Mouse (Mus musculus): Measurements from ENCODE around the gene Ifngr1. TPM values are rescaled to one million over a fixed set of nuclear protein-coding genes. Genes with fewer than 3 reads are reported as not detected.
A peak's percentile ranks its signal among the peaks of the same experiment; 100 is the strongest.

Ifngr1 gene
- total and polyA plus RNA-seq, 3 experiments = 17.3 to 36.0 (median 26.7) TPM

DNA sequence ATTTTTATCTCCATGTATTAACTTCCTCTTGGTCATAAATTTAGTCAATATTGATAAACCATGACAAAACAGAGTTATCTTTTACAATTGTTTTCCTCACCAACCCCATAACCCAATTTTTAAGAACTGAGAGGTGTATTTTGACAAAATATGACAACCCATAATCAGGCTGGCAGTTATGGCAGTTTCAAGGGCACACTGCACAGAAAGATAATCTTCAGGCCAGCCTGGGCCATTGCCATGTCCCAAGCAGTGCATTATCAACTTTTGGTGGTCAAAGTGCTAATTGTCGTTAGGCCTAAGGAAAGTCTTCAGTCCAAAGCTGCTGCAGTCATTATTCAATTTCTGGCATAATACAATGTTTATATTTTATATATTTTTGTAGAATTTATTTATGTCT is 6.9 kb upstream of the Ifngr1 start:
- Histone ChIP-seq H3K36me3 (replicated peaks in 1 of 2; ENCODE audit: control insufficient read depth in 1 of 2, insufficient read depth in 1 of 2, low read length in 1 of 2) (no peaks in the 10 kb centered on the region), H3K79me2 (replicated peaks; ENCODE audit: control insufficient read depth, extremely low read depth, insufficient read depth, poor library complexity, severe bottlenecking) (no peaks in the 10 kb centered on the region), H3K9me3 (replicated peaks; ENCODE audit: low read length) (no peaks in the 10 kb centered on the region), H3K4me3 (replicated peaks in 1 of 3; ENCODE audit: low read depth in 2 of 3, low read length in 2 of 3, poor library complexity in 1 of 3) (no peak overlapping the region), H3K27ac (ENCODE audit: insufficient read depth, low read depth) (no peak overlapping the region), H3K4me2 (ENCODE audit: insufficient read depth, low read depth, poor library complexity, severe bottlenecking) (no peak overlapping the region), H3K27me3 (replicated peaks) (no peaks in the 10 kb centered on the region), H3K4me1 (ENCODE audit: control insufficient read depth in 1 of 2, insufficient read depth in 2 of 2) (peaks cover 9 to 39% of the 10 kb centered on the region in 2 experiments; a peak in 3 of 4 replicates), H3K9ac (ENCODE audit: insufficient read depth, low read depth) (no peak overlapping the region)
- TF ChIP-seq CHD1 (IDR thresholded peaks at IDR 0.05; ENCODE audit: low read depth, low read length) = no peak
- no peak for TF ChIP-seq SIN3A (IDR thresholded peaks at IDR 0.05; ENCODE audit: low read length)
- TF ChIP-seq POLR2A (IDR thresholded peaks at IDR 0.05; ENCODE audit: low read depth, low read length) = no peak
- TF ChIP-seq POLR2AphosphoS2 (IDR thresholded peaks at IDR 0.05; ENCODE audit: low read depth, low read length) = no peak
- TF ChIP-seq HCFC1 (IDR thresholded peaks at IDR 0.05; ENCODE audit: low read depth, low read length) = no peak
- no peak for TF ChIP-seq KAT2A (IDR thresholded peaks at IDR 0.05; ENCODE audit: insufficient replicate concordance, low read length)
- TF ChIP-seq JUND (conservative IDR thresholded peaks at IDR 0.05; ENCODE audit: low read depth, low read length) = no peak
- dilution Hi-C loops (cut with MboI; ENCODE audit: extremely low pct_ligation_motif_present, extremely low pct_unique_long_range_greater_than_20kb, low sequenced_read_pairs) (no loop called here), in situ Hi-C loops (cut with MboI; ENCODE audit: low pct_ligation_motif_present, low pct_unique_long_range_greater_than_20kb, low sequenced_read_pairs) (no loop called here)
- no peak for DNase-seq (ENCODE audit: extremely low read depth)

- peaks cover 9 to 44% of the 10 kb centered on the region in 2 experiments; a peak in 3 of 4 replicates for H3K4me1 ChIP-seq (ENCODE audit: control insufficient read depth in 1 of 2, insufficient read depth in 2 of 2)
- H3K9ac ChIP-seq (ENCODE audit: insufficient read depth, low read depth) = no peak overlapping the region
- no peak for TF ChIP-seq SMC3 (IDR thresholded peaks at IDR 0.05; ENCODE audit: low read depth, low read length)
- TF ChIP-seq MAZ (IDR thresholded peaks at IDR 0.05; ENCODE audit: low read depth, low read length) = no peak
- no peak for TF ChIP-seq RAD21 (IDR thresholded peaks at IDR 0.05; ENCODE audit: low read depth, low read length)
- no peak for TF ChIP-seq ELF1 (IDR thresholded peaks at IDR 0.05; ENCODE audit: low read depth, low read length)
- TF ChIP-seq ZMIZ1 (IDR thresholded peaks at IDR 0.05; ENCODE audit: low read depth, low read length) = no peak
- TF ChIP-seq IRF4 (IDR thresholded peaks at IDR 0.05; ENCODE audit: low read depth, low read length) = no peak
- TF ChIP-seq HCFC1 (IDR thresholded peaks at IDR 0.05; ENCODE audit: low read depth, low read length) = no peak
- TF ChIP-seq CHD1 (IDR thresholded peaks at IDR 0.05; ENCODE audit: low read depth, low read length) = no peak
- TF ChIP-seq POLR2AphosphoS2 (IDR thresholded peaks at IDR 0.05; ENCODE audit: low read depth, low read length) = no peak
- dilution Hi-C loops (cut with MboI; ENCODE audit: extremely low pct_ligation_motif_present, extremely low pct_unique_long_range_greater_than_20kb, low sequenced_read_pairs) = no loop called here
- H3K4me2 ChIP-seq (ENCODE audit: insufficient read depth, low read depth, poor library complexity, severe bottlenecking) = no peak overlapping the region
- DNase-seq (ENCODE audit: extremely low read depth) = no peak
- H3K36me3 ChIP-seq (replicated peaks in 1 of 2; ENCODE audit: control insufficient read depth in 1 of 2, insufficient read depth in 1 of 2, low read length in 1 of 2) = no peaks in the 10 kb centered on the region
- no peaks in the 10 kb centered on the region for H3K9me3 ChIP-seq (replicated peaks; ENCODE audit: low read length)
- H3K27ac ChIP-seq (ENCODE audit: insufficient read depth, low read depth) = no peak overlapping the region
- H3K4me3 ChIP-seq (replicated peaks in 1 of 3; ENCODE audit: low read depth in 2 of 3, low read length in 2 of 3, poor library complexity in 1 of 3) = no peak overlapping the region
- in situ Hi-C loops (cut with MboI; ENCODE audit: low pct_ligation_motif_present, low pct_unique_long_range_greater_than_20kb, low sequenced_read_pairs) = no loop called here
- no peaks in the 10 kb centered on the region for H3K27me3 ChIP-seq (replicated peaks)
- no peaks in the 10 kb centered on the region for H3K79me2 ChIP-seq (replicated peaks; ENCODE audit: control insufficient read depth, extremely low read depth, insufficient read depth, poor library complexity, severe bottlenecking)
Observed at GRCm38 (mm10) chr10:19585860-19586259, 5.9 kb upstream of the Ifngr1 start.

DNA sequence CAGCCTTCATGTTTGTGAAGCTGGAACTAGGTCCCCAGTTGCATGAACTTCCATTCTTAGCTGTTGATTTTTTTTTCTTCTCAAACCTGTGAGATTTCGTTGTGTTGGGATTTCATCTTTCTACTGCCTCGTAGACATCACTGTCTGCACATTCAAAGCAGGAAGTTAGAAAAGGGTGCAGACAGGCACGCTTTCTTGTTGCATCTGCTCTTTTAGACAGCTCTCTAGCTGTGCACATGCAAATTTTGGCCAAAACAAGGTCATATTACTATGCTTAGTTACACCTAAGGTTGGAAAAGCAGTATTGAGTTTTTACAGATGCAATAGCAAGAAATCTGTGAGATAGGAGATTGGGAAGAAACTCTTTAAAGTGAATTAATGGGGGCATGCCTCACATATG is 4.5 kb upstream of the Ifngr1 start:
- Histone ChIP-seq H3K27ac (ENCODE audit: insufficient read depth, low read depth) (no peak overlapping the region), H3K9me3 (replicated peaks; ENCODE audit: low read length) (no peaks in the 10 kb centered on the region), H3K79me2 (replicated peaks; ENCODE audit: control insufficient read depth, extremely low read depth, insufficient read depth, poor library complexity, severe bottlenecking) (peaks cover under 1% of the 10 kb centered on the region; the same call in 1 of the 2 replicates), H3K4me3 (replicated peaks in 1 of 3; ENCODE audit: low read depth in 2 of 3, low read length in 2 of 3, poor library complexity in 1 of 3) (no peak overlapping the region), H3K27me3 (replicated peaks) (no peaks in the 10 kb centered on the region), H3K4me1 (ENCODE audit: control insufficient read depth in 1 of 2, insufficient read depth in 2 of 2) (peaks cover 12 to 49% of the 10 kb centered on the region in 2 experiments), H3K4me2 (ENCODE audit: insufficient read depth, low read depth, poor library complexity, severe bottlenecking) (no peak overlapping the region), H3K9ac (ENCODE audit: insufficient read depth, low read depth) (no peak overlapping the region), H3K36me3 (replicated peaks in 1 of 2; ENCODE audit: control insufficient read depth in 1 of 2, insufficient read depth in 1 of 2, low read length in 1 of 2) (no peaks in the 10 kb centered on the region)
- dilution Hi-C loops (cut with MboI; ENCODE audit: extremely low pct_ligation_motif_present, extremely low pct_unique_long_range_greater_than_20kb, low sequenced_read_pairs) (no loop called here), in situ Hi-C loops (cut with MboI; ENCODE audit: low pct_ligation_motif_present, low pct_unique_long_range_greater_than_20kb, low sequenced_read_pairs) (no loop called here)
- TF ChIP-seq MXI1 (IDR thresholded peaks at IDR 0.05; ENCODE audit: low read depth, low read length) (no peak), CTCF (conservative IDR thresholded peaks at IDR 0.05 in 1 of 2, IDR thresholded peaks at IDR 0.05 in 1 of 2; ENCODE audit: low read depth in 2 of 2, low read length in 2 of 2) (no peak), UBTF (IDR thresholded peaks at IDR 0.05; ENCODE audit: low read depth, low read length) (no peak), E2F4 (IDR thresholded peaks at IDR 0.05; ENCODE audit: insufficient replicate concordance, low read depth, low read length) (no peak), RAD21 (IDR thresholded peaks at IDR 0.05; ENCODE audit: low read depth, low read length) (no peak), CHD2 (IDR thresholded peaks at IDR 0.05; ENCODE audit: low read length) (no peak), MEF2A (IDR thresholded peaks at IDR 0.05; ENCODE audit: borderline replicate concordance, low read depth, low read length) (no peak), USF1 (IDR thresholded peaks at IDR 0.05; ENCODE audit: low read depth, low read length) (no peak), KAT2A (IDR thresholded peaks at IDR 0.05; ENCODE audit: insufficient replicate concordance, low read length) (no peak), SIN3A (IDR thresholded peaks at IDR 0.05; ENCODE audit: low read length) (no peak), MAX (IDR thresholded peaks at IDR 0.05; ENCODE audit: low read length) (no peak), IRF4 (IDR thresholded peaks at IDR 0.05; ENCODE audit: low read depth, low read length) (no peak), ETS1 (conservative IDR thresholded peaks at IDR 0.05; ENCODE audit: low read depth, low read length) (no peak)
- peak; percentile 17 for DNase-seq (ENCODE audit: extremely low read depth)

Data from CH12.LX (cell line).